Mouse (Mus musculus): ENCODE measurements at regions not wholly inside any gene's neighbourhood (a gene's known extent, or its start where the extent isn't known, plus 50 kb on each side); places are given as distances from the start of the nearest gene placed in this dataset.

- H3K27ac ChIP-seq (ENCODE audit: low read length), result no peak overlapping the region
- ATAC-seq, result no peak
- WGBS, result 67% methylated on average over 3 of the region's 3 CpGs
- no peak overlapping the region for H3K4me3 ChIP-seq (ENCODE audit: low read depth, low read length)
- no peaks in the 10 kb centered on the region for H3K36me3 ChIP-seq (ENCODE audit: control insufficient read depth, insufficient read depth, low read length)
- no peak overlapping the region for H3K9ac ChIP-seq (ENCODE audit: low read depth, low read length)
- H3K4me1 ChIP-seq (ENCODE audit: control insufficient read depth, insufficient read depth, low read length), result no peaks in the 10 kb centered on the region
- H3K9me3 ChIP-seq (replicated peaks; ENCODE audit: control insufficient read depth, low read length, poor library complexity, severe bottlenecking), result no peaks in the 10 kb centered on the region
- no peaks in the 10 kb centered on the region for H3K27me3 ChIP-seq (ENCODE audit: control insufficient read depth, insufficient read depth, low read depth, low read length)
- H3K4me2 ChIP-seq (ENCODE audit: low read length), result no peak overlapping the region
Observed at GRCm38 (mm10) chr16:46250943-46251342, 96.1 kb upstream of the Gm4737 start.

- Histone ChIP-seq H3K9me3 (replicated peaks; ENCODE audit: control insufficient read depth, low read length, poor library complexity, severe bottlenecking) (no peaks in the 10 kb centered on the region), H3K27me3 (ENCODE audit: control insufficient read depth, insufficient read depth, low read depth, low read length) (no peaks in the 10 kb centered on the region), H3K4me3 (ENCODE audit: low read depth, low read length) (no peak overlapping the region), H3K4me2 (ENCODE audit: low read length) (no peak overlapping the region), H3K9ac (ENCODE audit: low read depth, low read length) (no peak overlapping the region), H3K27ac (ENCODE audit: low read length) (no peak overlapping the region), H3K36me3 (ENCODE audit: control insufficient read depth, insufficient read depth, low read length) (no peaks in the 10 kb centered on the region), H3K4me1 (ENCODE audit: control insufficient read depth, insufficient read depth, low read length) (no peaks in the 10 kb centered on the region)
- no peak for ATAC-seq
- WGBS, result 85% methylated on average over 5 of the region's 5 CpGs
Observed at GRCm38 (mm10) chr16:46245598-46245997, 90.7 kb upstream of the Gm4737 start.

DNA sequence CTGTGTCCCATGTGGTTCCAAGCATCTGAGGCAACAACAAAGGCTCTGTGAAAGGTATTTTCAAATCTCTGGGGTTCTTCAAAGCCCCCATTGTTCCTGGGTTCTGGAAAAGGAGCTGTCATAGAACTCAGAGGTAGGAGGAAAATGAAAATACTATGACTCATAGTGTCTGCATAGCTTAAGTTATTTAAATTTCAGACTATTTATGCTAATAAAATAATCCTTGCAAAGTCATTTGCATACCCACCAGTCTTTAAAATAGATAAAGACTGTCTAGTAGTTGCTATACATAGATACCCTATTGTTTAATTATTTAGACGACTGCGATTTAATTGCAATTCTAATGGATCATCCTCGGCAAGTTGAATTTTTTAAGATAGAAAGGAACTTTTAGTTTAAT lies 73.9 kb upstream of the Gm4737 start:
- Histone ChIP-seq H3K36me3 (ENCODE audit: control insufficient read depth, insufficient read depth, low read length) (no peaks in the 10 kb centered on the region), H3K4me2 (ENCODE audit: low read length) (no peak overlapping the region), H3K27ac (ENCODE audit: low read length) (no peak overlapping the region), H3K4me3 (ENCODE audit: low read depth, low read length) (no peak overlapping the region), H3K9me3 (replicated peaks; ENCODE audit: control insufficient read depth, low read length, poor library complexity, severe bottlenecking) (no peaks in the 10 kb centered on the region), H3K27me3 (ENCODE audit: control insufficient read depth, insufficient read depth, low read depth, low read length) (no peaks in the 10 kb centered on the region), H3K4me1 (ENCODE audit: control insufficient read depth, insufficient read depth, low read length) (no peaks in the 10 kb centered on the region), H3K9ac (ENCODE audit: low read depth, low read length) (no peak overlapping the region)
- 80% methylated on average over 3 of the region's 3 CpGs for WGBS
- 0 out of 2 replicates have a peak, but pooled peaks have one; percentile 14 for ATAC-seq

GRCm38 (mm10) chr16:46223084-46223600 lies 68.3 kb upstream of the Gm4737 start:
- 58% methylated on average over 1 of the region's 1 CpGs for WGBS
- no peaks in the 10 kb centered on the region for H3K27me3 ChIP-seq (ENCODE audit: control insufficient read depth, insufficient read depth, low read depth, low read length)
- no peak for ATAC-seq
- no peaks in the 10 kb centered on the region for H3K4me1 ChIP-seq (ENCODE audit: control insufficient read depth, insufficient read depth, low read length)
- H3K9me3 ChIP-seq (replicated peaks; ENCODE audit: control insufficient read depth, low read length, poor library complexity, severe bottlenecking), result no peaks in the 10 kb centered on the region
- no peak overlapping the region for H3K27ac ChIP-seq (ENCODE audit: low read length)
- H3K4me3 ChIP-seq (ENCODE audit: low read depth, low read length), result no peak overlapping the region
- no peak overlapping the region for H3K9ac ChIP-seq (ENCODE audit: low read depth, low read length)
- no peak overlapping the region for H3K4me2 ChIP-seq (ENCODE audit: low read length)
- H3K36me3 ChIP-seq (ENCODE audit: control insufficient read depth, insufficient read depth, low read length), result no peaks in the 10 kb centered on the region

DNA sequence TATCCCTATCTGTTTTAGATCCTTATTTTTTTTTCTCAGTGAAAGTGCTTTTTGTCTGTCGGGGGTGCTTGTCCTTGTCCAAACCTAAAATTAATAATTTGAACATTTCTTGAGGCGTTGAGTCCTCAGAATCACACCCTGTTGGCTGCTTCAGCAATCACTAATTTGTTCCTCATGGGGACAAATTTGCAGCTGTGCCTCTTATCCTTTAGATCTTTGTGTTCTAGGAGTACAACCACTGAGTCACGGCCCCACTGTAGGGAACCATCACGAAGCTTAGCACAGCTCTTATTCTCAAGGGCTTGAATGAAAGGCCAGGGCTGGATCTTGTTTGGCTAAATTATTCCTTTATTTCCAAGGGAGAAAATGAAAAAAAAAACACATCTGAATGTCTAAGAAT lies 57.6 kb upstream of the Gm4737 start:
- H3K9me3 ChIP-seq (replicated peaks; ENCODE audit: control insufficient read depth, low read length, poor library complexity, severe bottlenecking), result no peaks in the 10 kb centered on the region
- no peaks in the 10 kb centered on the region for H3K36me3 ChIP-seq (ENCODE audit: control insufficient read depth, insufficient read depth, low read length)
- H3K27me3 ChIP-seq (ENCODE audit: control insufficient read depth, insufficient read depth, low read depth, low read length), result no peaks in the 10 kb centered on the region
- no peak overlapping the region for H3K4me3 ChIP-seq (ENCODE audit: low read depth, low read length)
- H3K9ac ChIP-seq (ENCODE audit: low read depth, low read length), result no peak overlapping the region
- WGBS, result 66% methylated on average over 4 of the region's 4 CpGs
- H3K4me2 ChIP-seq (ENCODE audit: low read length), result no peak overlapping the region
- no peak for ATAC-seq
- H3K27ac ChIP-seq (ENCODE audit: low read length), result no peak overlapping the region
- no peaks in the 10 kb centered on the region for H3K4me1 ChIP-seq (ENCODE audit: control insufficient read depth, insufficient read depth, low read length)

DNA sequence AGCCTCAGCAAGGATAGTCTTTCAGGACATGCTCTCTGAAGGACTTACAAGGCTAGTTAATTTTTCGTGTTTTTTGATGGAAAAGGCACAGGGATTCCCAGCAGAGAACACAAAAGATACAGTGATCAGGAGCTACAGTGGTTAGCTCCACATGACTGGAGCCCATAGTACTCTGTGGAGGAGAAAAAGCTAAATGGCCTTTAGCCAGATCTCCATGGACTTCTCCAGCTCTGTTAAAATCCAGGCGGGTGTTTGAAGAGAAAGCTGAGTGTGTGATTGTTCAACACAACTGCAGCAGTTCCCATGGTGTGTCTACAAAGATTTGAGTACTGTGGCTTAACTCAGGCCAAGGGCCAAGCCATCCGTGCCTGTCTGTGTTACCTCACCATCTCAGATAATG lies 57.0 kb upstream of the Gm4737 start:
- H3K4me3 ChIP-seq (ENCODE audit: low read depth, low read length), result no peak overlapping the region
- WGBS, result 75% methylated on average over 3 of the region's 3 CpGs
- no peaks in the 10 kb centered on the region for H3K4me1 ChIP-seq (ENCODE audit: control insufficient read depth, insufficient read depth, low read length)
- no peak overlapping the region for H3K4me2 ChIP-seq (ENCODE audit: low read length)
- H3K9me3 ChIP-seq (replicated peaks; ENCODE audit: control insufficient read depth, low read length, poor library complexity, severe bottlenecking), result no peaks in the 10 kb centered on the region
- ATAC-seq, result no peak
- no peak overlapping the region for H3K9ac ChIP-seq (ENCODE audit: low read depth, low read length)
- H3K27ac ChIP-seq (ENCODE audit: low read length), result no peak overlapping the region
- no peaks in the 10 kb centered on the region for H3K27me3 ChIP-seq (ENCODE audit: control insufficient read depth, insufficient read depth, low read depth, low read length)
- H3K36me3 ChIP-seq (ENCODE audit: control insufficient read depth, insufficient read depth, low read length), result no peaks in the 10 kb centered on the region

DNA sequence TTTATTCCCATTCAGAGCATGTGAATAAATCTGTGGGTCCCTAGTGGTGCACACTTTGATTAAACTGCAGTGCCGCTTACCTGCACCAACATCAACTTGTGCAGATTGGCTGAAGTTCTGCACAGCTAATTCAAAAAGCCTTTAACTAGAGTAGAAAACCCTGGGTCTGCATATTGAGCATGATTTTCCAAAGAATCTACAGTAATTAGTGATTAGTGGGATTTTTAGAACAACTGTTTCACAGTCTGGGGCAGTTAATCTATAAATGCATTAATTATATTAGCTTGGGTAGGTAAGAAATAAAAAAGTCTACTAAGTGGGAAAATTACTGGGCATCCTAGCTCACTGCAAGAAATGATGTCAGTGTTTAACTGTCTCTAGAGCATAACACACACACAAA lies 50.2 kb upstream of the Gm4737 start:
- no peak for ATAC-seq
- no peaks in the 10 kb centered on the region for H3K27me3 ChIP-seq (ENCODE audit: control insufficient read depth, insufficient read depth, low read depth, low read length)
- no peak overlapping the region for H3K4me3 ChIP-seq (ENCODE audit: low read depth, low read length)
- H3K4me2 ChIP-seq (ENCODE audit: low read length), result no peak overlapping the region
- no peak overlapping the region for H3K9ac ChIP-seq (ENCODE audit: low read depth, low read length)
- H3K4me1 ChIP-seq (ENCODE audit: control insufficient read depth, insufficient read depth, low read length), result no peaks in the 10 kb centered on the region
- no peaks in the 10 kb centered on the region for H3K36me3 ChIP-seq (ENCODE audit: control insufficient read depth, insufficient read depth, low read length)
- WGBS, result 77% methylated on average over 1 of the region's 1 CpGs
- no peaks in the 10 kb centered on the region for H3K9me3 ChIP-seq (replicated peaks; ENCODE audit: control insufficient read depth, low read length, poor library complexity, severe bottlenecking)
- H3K27ac ChIP-seq (ENCODE audit: low read length), result no peak overlapping the region
